Mouse (Mus musculus) brain, embryonic 14.5 days (tissue): ENCODE data around the gene Nudcd3. TPM values are rescaled to one million over a fixed set of nuclear protein-coding genes. Genes with fewer than 3 reads are reported as not detected.

Source experiments
- DNase-seq: peaks from one replicate; pipeline ENCODE4 v3.0.0-alpha.2; 2011; ENCODE audit warnings: low read depth
- CTCF ChIP-seq: fragments of 200-500 bp; IDR thresholded peaks from 2 replicates; pipeline ENCODE4 v1.5.1; 2012; ENCODE audit warnings: inconsistent platforms, mild to moderate bottlenecking, moderate library complexity, borderline replicate concordance; ENCODE audit not compliant: insufficient read depth, insufficient read length; ENCODE audit errors: extremely low read depth
- POLR2A ChIP-seq: fragments of 200-500 bp; IDR thresholded peaks from 2 replicates; pipeline ENCODE4 v1.6.1; 2012; ENCODE audit warnings: mild to moderate bottlenecking, inconsistent platforms, borderline replicate concordance; ENCODE audit not compliant: poor library complexity, insufficient read depth, insufficient read length, severe bottlenecking; ENCODE audit errors: extremely low read depth
- polyA plus RNA-seq: library from polyadenylated mRNA; depleted of rRNA; stranded (reverse); fragments of >200 nt; gene quantifications from 2 replicates; pipeline ENCODE4 v1.2.3, GENCODE M21; 2012; rRNA removed

Gene Nudcd3
- polyA plus RNA-seq, result 69.9 and 80.9 TPM in 2 replicates

DNA sequence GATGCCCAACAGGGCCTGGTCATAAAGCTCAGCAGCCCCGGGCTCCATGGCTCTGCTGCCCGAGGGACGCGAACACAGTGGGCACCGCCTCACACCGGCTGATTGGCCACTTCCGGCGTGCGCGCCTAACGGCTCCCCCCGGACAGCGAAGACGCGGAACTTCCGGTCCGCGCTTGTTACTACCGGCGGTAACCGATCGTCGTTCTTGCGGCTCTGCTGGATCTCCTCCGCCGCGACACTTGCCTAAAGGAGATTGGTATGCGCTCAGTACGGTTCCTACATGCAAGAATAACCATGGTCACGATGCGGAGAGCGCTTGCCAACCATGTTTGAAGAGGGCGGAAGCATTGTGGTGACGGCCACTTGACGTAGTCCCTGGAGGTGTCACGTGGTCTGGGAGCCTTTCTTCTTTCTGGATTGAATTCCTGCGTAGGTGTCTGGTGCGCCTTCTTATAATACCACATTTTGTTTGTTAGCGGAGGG is at the start of gene Nudcd3:
Gene Nudcd3, minus strand, starts transcription at position 329 of the 483 bp plus-strand sequence.
- TF ChIP-seq POLR2A, result peak; percentile 50; the same call in 1 of the 2 replicates
- TF ChIP-seq CTCF, result no peak
- peak; percentile 97 for DNase-seq

DNA sequence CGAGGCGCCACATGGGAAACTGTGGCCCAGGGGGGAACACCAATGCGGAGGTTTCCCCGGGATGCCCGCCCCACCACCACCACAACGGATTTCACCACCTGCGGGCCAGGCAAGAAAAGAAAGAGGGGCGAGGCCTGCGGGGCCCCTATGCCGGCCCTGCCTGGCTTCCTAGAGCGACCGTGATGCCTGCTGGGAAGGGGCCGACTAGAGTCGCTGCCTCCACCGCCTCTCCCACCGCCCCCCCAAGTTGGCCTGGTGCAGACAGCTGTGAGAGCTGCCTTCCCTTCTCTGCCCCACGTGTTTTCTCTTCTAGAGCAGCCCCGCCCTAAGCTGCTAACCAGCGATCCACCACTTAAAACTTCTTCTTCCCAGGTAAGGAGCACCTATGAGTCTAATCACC is 44.5 kb upstream of the Nudcd3 start:
- DNase-seq, result no peak
- no peak for TF ChIP-seq POLR2A
- TF ChIP-seq CTCF, result no peak

DNA sequence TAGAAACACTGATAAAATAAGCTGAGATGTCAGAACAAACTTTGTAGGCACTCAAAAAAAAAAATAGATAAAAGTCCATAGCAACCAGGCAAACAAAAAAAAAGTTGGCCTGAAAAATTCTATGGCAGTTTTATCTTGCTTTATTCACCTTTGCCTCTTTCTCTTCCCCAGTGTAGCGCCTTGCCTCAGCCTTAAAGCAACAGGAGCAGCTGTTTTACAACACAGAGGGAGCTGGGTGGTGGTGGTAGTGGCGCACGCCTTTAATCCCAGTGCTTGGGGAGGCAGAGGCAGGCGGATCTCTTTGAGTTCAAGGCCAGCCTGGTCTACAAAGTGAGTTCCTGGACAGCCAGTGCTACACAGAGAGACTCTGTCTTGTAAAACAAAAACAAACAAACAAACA is 32.8 kb upstream of the Nudcd3 start:
- no peak for DNase-seq

DNA sequence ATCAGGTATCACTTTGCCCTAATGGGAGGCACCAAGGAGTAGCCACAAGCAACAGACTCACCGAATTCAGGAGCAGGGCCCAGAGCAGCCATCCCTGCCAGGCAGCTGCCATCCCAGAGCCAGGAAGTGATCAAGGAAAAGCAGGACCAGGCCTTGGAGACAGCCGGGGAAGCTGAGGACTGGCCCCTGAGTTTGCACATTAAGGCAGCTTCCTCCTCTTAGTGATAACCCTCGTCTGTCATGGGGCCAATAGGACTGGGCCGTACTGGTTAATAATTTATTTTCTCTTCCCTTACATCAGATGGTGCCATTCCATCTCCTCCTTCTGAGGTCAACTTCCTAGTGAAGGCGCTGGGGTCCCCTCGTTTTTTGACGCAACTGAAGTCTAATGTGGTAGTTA is 29.8 kb upstream of the Nudcd3 start, which contains the start of gene Npc1l1:
Gene Npc1l1, minus strand, starts transcription at position 132 of the 400 bp plus-strand sequence.
- DNase-seq, result no peak
- TF ChIP-seq CTCF (no peak), POLR2A (no peak)

More for the DNA sequence above, 32.8 kb upstream of the Nudcd3 start:
- TF ChIP-seq CTCF (no peak), POLR2A (no peak)

DNA sequence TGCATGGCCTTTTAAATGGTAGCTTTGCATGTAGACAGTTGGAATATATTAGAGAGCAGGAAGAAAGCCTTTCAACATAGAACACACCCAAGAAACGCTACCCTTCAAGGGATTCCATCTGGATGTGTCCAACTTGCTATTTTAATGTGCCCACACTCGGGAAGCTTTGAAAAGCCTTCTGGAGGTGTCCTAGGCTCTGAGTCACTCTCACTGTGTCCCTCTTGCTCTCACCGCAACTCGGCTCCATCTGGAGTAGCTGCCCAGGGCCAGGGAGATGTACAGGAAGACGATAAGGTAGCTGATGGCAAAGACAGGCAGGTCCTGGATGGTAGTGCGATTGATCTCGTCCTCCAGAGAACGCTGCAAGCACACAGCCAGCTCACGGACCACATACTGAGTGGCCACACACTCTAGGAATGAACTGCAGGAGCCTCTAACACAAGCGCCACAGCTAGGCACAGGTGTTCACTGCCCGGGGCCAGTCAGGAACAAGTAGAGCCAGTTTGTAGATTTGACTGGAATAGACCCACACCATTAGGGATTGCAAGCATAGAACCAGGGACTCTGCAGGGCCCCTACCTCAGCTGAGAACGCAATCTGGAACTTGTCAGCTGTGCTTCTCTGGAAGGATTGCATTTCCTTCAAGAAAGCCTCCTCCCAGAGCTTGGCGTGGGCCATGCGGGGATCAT is 24.5 kb upstream of the Nudcd3 start:
- no peak for DNase-seq
- TF ChIP-seq CTCF, result no peak
- TF ChIP-seq POLR2A, result no peak

DNA sequence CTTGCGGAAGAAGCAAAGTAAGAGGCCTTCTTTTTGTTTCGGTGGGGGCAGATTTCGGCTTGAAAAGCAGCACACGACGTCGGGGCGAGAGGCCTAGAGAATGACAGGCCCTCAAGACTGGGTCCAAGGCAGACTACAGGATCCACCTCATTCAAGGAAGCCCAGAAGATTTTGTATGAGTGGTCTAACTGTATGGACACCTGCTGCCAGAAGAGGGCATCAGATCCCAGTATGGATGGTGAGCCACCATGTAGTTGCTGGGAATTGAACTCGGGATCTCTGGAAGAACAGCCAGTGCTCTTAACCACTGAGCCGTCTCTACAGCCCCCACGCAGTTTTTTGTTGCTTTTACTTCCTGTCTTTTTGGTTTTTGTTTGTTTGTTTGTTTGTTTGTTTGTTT is 22.0 kb upstream of the Nudcd3 start:
- TF ChIP-seq CTCF, result no peak
- TF ChIP-seq POLR2A, result no peak
- no peak for DNase-seq

DNA sequence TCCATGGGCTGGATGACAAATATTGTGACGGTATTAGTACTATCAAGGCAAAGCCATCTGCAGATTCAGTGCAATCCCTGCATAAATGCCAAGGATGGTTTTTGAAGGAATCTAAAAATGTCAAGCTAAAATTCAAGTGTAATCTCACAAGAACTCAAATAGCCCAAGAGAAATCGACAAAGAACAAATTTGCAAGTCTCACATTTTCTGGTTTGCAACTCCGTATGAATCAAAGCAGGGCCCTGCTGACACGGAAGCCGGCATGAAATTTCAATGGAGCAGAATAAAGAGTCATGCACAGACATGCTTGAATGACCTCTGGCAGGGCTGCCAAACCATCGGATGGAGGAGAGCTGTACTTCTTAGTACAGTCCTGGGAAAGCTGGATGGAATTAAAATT is 19.8 kb upstream of the Nudcd3 start:
- no peak for DNase-seq
- no peak for TF ChIP-seq POLR2A
- TF ChIP-seq CTCF, result no peak

DNA sequence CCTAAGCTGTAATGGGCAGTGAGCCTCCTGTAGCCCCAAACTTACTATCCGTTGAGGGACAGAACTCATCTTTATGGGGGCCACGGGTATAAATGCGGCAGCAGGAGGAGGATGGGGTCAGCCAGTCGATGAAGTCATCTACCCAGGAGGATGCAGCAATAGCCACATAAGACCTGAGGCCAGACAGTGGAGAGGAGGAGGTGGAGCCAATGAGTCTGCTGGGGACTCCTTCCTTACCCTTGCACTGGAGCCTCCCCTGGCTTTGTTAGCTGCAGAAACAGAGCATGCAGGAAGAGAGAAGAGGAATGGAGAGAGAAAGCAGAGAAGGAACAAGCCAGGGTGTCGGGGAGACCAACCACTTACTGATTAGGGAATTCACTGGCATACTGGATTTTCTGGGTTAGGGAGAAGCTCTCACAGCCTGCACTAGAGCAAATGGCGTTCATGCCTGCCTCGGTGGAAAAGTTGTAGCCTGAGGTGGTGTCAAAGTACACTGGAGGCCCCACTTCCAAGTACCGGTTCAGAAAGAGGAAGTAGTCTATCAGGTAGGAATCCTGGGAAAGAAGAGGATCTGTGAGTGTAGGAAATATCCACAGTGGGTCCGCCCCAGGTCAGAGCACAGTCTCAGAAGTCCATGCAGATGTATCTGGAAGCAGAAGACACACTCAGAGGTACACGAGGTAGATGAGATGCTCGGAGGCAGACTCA is 18.1 kb upstream of the Nudcd3 start:
- TF ChIP-seq CTCF (no peak), POLR2A (no peak)
- DNase-seq, result no peak

DNA sequence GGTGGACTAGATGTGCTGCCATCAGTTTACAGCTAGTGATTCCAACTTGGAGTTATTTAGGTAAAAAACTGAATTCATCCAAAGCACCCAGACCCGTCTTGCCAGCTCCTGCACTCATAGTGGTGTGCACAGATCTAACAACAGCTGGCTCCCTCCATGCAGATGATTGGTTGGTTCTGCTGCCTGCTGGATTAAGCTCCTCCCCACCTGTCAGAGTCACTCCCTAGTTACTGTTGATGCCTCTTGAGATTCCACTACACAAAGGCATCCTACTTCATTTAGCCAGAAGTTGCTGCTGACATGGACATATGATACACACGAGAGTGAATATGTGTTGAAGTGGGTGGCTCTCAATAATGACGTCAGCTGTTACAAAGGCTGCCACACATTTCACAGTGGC is 16.6 kb upstream of the Nudcd3 start:
- no peak for TF ChIP-seq POLR2A
- no peak for TF ChIP-seq CTCF
- peak; percentile 2 for DNase-seq

DNA sequence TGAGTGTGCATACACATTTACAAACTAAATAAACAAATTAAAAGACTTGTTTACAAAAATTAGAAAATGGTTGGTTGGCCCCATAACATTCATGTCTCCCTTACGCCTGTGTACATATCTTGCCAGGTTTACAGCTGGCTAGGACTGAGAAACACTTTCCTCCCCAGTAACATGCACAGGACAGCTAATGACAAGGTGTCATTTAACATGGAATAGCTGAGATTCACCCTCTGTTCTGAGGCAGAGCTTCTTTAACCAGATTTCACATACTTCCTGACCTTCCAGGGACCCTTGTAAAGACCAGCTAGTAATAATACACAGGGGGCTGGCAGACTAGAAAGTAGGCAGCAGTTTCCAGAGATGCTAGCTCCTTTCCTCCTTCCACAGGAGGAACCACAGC is 7.9 kb upstream of the Nudcd3 start:
- no peak for DNase-seq
- TF ChIP-seq CTCF (no peak), POLR2A (no peak)

DNA sequence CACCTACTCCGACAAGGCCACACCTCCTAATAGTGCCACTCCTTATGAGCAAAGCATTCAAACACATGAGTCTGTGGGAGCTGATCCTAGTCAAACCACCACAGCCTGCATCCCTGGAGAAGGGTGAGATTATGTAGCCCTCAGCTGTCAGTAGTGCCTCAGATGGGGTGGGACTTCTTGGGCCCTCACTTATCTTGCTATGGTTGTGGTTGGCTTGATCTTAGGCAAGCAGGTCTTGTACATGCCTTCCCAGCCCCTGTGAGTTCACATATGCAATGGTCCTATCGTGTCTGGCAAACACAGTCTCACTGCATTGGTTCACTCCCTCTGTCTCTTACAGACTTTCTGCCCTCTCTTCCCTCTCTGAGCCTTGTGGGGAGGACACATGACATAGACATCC is 6.9 kb upstream of the Nudcd3 start:
- DNase-seq, result no peak
- TF ChIP-seq POLR2A, result no peak
- TF ChIP-seq CTCF, result no peak
